Mouse (Mus musculus): ENCODE measurements at regions not wholly inside any gene's neighbourhood (a gene's known extent, or its start where the extent isn't known, plus 50 kb on each side); places are given as distances from the start of the nearest gene placed in this dataset.

- Histone ChIP-seq H3K27me3 (ENCODE audit: control insufficient read depth, insufficient read depth, low read length) (no peaks in the 10 kb centered on the region), H3K27ac (ENCODE audit: low read length) (no peak overlapping the region), H3K4me3 (ENCODE audit: low read depth, low read length) (no peak overlapping the region), H3K4me1 (ENCODE audit: control insufficient read depth, insufficient read depth, low read length) (no peaks in the 10 kb centered on the region), H3K9ac (replicated peaks; ENCODE audit: low read depth, low read length) (no peak overlapping the region), H3K9me3 (ENCODE audit: control insufficient read depth, low read depth, low read length) (no peaks in the 10 kb centered on the region; the same call in 1 of the 2 replicates), H3K36me3 (ENCODE audit: control insufficient read depth, insufficient read depth, low read length) (no peaks in the 10 kb centered on the region), H3K4me2 (replicated peaks; ENCODE audit: low read depth, low read length) (no peak overlapping the region)
- ATAC-seq (ENCODE audit: insufficient number of reproducible peaks, insufficient read depth, low FRiP score, low read depth): no peak
These were observed 143.7 kb upstream of the Mmadhc start for GRCm38 (mm10) chr2:50440333-50440732.

DNA sequence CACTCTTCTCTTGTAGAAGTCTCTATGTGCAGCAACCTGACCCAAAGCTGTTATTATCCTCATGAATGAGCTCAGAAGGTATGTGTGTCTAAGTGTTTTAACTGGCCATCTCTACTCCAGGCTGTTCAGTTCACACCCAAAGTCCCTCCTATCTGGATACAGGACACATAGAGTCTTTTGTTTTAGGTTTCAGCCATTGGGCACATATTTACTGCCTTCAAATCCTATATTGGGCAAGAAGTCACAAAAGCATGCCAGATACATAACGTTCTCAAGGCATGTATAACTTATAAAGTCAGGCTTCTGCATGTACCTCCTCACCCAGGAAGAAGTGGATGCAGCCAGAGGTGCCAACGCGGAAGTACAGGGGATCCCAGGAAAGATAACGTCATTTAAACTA lies 136.6 kb upstream of the Mmadhc start:
- Histone ChIP-seq H3K27me3 (ENCODE audit: control insufficient read depth, insufficient read depth, low read length) (no peaks in the 10 kb centered on the region), H3K4me3 (ENCODE audit: low read depth, low read length) (no peak overlapping the region), H3K4me2 (replicated peaks; ENCODE audit: low read depth, low read length) (no peak overlapping the region), H3K9ac (replicated peaks; ENCODE audit: low read depth, low read length) (no peak overlapping the region), H3K27ac (ENCODE audit: low read length) (no peak overlapping the region), H3K9me3 (ENCODE audit: control insufficient read depth, low read depth, low read length) (no peaks in the 10 kb centered on the region; the same call in 1 of the 2 replicates), H3K36me3 (ENCODE audit: control insufficient read depth, insufficient read depth, low read length) (no peaks in the 10 kb centered on the region), H3K4me1 (ENCODE audit: control insufficient read depth, insufficient read depth, low read length) (no peaks in the 10 kb centered on the region)
- no peak for ATAC-seq (ENCODE audit: insufficient number of reproducible peaks, insufficient read depth, low FRiP score, low read depth)
- WGBS: 87% methylated on average over 4 of the region's 4 CpGs

DNA sequence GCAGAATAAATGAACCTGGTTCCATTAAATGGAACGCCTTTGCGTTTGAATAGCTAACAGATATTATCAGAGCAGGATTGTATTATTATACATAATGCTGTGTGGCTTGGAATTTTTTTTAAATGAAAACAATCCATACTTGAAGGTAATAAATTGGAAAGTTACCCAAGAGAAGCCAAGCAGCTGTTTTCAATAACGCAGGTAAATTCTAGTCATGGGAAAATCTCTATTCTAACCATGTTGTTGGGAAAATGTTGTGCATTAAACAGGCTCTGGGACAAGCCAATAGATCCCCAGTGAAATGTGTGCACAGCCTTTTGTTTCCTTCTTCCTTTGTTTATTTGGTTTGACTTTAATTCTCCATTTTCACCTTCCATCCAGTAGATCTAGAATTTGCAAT lies 128.6 kb upstream of the Mmadhc start:
- Histone ChIP-seq H3K4me3 (ENCODE audit: low read depth, low read length) (no peak overlapping the region), H3K9me3 (ENCODE audit: control insufficient read depth, low read depth, low read length) (no peaks in the 10 kb centered on the region), H3K27ac (ENCODE audit: low read length) (no peak overlapping the region), H3K4me1 (ENCODE audit: control insufficient read depth, insufficient read depth, low read length) (no peaks in the 10 kb centered on the region), H3K27me3 (ENCODE audit: control insufficient read depth, insufficient read depth, low read length) (no peaks in the 10 kb centered on the region), H3K9ac (replicated peaks; ENCODE audit: low read depth, low read length) (no peak overlapping the region), H3K36me3 (ENCODE audit: control insufficient read depth, insufficient read depth, low read length) (no peaks in the 10 kb centered on the region), H3K4me2 (replicated peaks; ENCODE audit: low read depth, low read length) (no peak overlapping the region)
- WGBS: 82% methylated on average over 3 of the region's 3 CpGs
- no peak for ATAC-seq (ENCODE audit: insufficient number of reproducible peaks, insufficient read depth, low FRiP score, low read depth)

DNA sequence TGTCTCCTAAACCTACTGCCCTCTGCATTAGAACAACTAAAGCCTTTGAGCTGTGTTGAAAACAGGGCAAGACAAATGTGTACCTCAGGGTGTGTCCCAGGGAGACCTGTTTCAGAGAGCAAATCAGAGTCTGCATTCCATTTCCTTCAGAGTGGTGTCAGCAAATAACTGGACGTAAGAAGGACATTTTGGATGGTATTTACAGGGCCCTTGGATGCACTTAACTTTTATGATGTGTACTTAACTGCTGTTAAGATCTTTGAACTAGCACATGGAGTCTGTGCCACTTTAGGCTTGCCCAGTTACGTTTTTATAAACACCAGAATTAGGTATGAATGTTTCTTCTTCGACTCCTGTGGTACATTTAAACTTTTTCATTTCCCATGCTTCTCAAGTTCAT lies 123.0 kb upstream of the Mmadhc start:
- Histone ChIP-seq H3K4me2 (replicated peaks; ENCODE audit: low read depth, low read length) (no peak overlapping the region), H3K27me3 (ENCODE audit: control insufficient read depth, insufficient read depth, low read length) (no peaks in the 10 kb centered on the region), H3K4me1 (ENCODE audit: control insufficient read depth, insufficient read depth, low read length) (no peaks in the 10 kb centered on the region), H3K9ac (replicated peaks; ENCODE audit: low read depth, low read length) (no peak overlapping the region), H3K36me3 (ENCODE audit: control insufficient read depth, insufficient read depth, low read length) (no peaks in the 10 kb centered on the region), H3K27ac (ENCODE audit: low read length) (no peak overlapping the region), H3K9me3 (ENCODE audit: control insufficient read depth, low read depth, low read length) (no peaks in the 10 kb centered on the region), H3K4me3 (ENCODE audit: low read depth, low read length) (no peak overlapping the region)
- ATAC-seq (ENCODE audit: insufficient number of reproducible peaks, insufficient read depth, low FRiP score, low read depth): no peak
- 46% methylated on average over 3 of the region's 3 CpGs for WGBS

DNA sequence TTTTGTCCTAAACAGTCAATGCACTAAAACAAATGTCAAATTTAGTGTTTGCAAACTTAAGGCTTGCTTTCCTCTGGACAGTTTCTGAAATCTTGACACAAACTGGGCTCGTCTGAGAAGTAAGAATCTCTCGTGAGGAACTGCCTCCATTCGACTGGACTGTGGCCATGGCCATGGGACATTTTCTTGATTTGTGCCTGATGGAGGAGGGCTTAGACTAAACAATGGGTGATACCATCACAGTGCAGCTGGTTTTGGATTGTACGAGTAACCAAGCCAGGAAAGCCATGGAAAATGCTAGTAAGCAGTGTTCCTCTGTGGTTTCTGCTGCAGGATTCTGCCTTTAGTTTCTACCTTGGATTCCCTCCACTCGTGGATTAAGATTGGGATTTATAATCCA lies 121.0 kb upstream of the Mmadhc start:
- Histone ChIP-seq H3K9me3 (ENCODE audit: control insufficient read depth, low read depth, low read length) (no peaks in the 10 kb centered on the region), H3K4me2 (replicated peaks; ENCODE audit: low read depth, low read length) (no peak overlapping the region), H3K4me1 (ENCODE audit: control insufficient read depth, insufficient read depth, low read length) (no peaks in the 10 kb centered on the region), H3K36me3 (ENCODE audit: control insufficient read depth, insufficient read depth, low read length) (no peaks in the 10 kb centered on the region), H3K9ac (replicated peaks; ENCODE audit: low read depth, low read length) (no peak overlapping the region), H3K4me3 (ENCODE audit: low read depth, low read length) (no peak overlapping the region), H3K27ac (ENCODE audit: low read length) (no peak overlapping the region), H3K27me3 (ENCODE audit: control insufficient read depth, insufficient read depth, low read length) (no peaks in the 10 kb centered on the region)
- ATAC-seq (ENCODE audit: insufficient number of reproducible peaks, insufficient read depth, low FRiP score, low read depth): no peak
- 70% methylated on average over 5 of the region's 5 CpGs for WGBS

DNA sequence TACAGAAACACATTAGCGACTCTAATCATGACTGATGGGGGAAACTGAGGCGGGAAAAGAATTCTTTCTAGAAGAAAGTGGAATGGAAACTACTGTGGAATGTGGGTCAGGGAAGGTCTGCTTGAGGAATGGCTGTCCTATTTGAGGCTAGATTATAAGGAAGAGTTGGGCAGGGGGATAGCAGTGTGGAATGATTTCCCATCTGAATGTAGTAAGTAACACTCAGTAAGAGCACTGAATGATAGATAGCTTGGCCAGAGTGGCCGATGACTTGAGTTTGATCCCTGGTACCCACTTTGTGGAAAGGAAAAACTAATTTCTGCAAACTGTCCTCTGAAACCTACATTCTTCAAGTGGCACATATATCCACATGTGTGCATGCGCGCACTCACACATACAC lies 120.5 kb upstream of the Mmadhc start:
- Histone ChIP-seq H3K27ac (ENCODE audit: low read length) (no peak overlapping the region), H3K4me3 (ENCODE audit: low read depth, low read length) (no peak overlapping the region), H3K4me2 (replicated peaks; ENCODE audit: low read depth, low read length) (no peak overlapping the region), H3K27me3 (ENCODE audit: control insufficient read depth, insufficient read depth, low read length) (no peaks in the 10 kb centered on the region), H3K36me3 (ENCODE audit: control insufficient read depth, insufficient read depth, low read length) (no peaks in the 10 kb centered on the region), H3K4me1 (ENCODE audit: control insufficient read depth, insufficient read depth, low read length) (no peaks in the 10 kb centered on the region), H3K9me3 (ENCODE audit: control insufficient read depth, low read depth, low read length) (no peaks in the 10 kb centered on the region), H3K9ac (replicated peaks; ENCODE audit: low read depth, low read length) (no peak overlapping the region)
- whole genome bisulfite sequencing: 93% methylated on average over 5 of the region's 5 CpGs
- ATAC-seq (ENCODE audit: insufficient number of reproducible peaks, insufficient read depth, low FRiP score, low read depth): no peak

DNA sequence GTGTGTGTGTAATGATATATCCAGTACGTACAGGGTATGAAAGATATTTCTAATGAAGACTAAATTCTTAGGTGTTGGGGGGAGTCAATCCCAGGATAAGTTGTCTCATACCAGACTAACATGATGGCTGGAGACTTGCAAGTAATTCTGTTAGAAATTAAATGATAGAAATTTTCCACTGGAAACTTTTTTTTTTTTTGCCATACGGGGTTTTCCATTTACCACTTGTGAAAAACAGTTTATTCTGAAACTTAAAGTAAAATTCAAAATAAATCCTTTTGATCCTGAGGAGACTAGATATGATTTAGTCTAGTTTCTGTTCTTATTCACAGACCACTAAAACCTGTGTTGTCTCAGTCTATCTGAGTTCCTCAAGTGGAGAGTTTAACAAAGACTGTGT lies 119.5 kb upstream of the Mmadhc start:
- WGBS: 78% methylated on average over 2 of the region's 2 CpGs
- Histone ChIP-seq H3K9me3 (ENCODE audit: control insufficient read depth, low read depth, low read length) (no peaks in the 10 kb centered on the region), H3K9ac (replicated peaks; ENCODE audit: low read depth, low read length) (no peak overlapping the region), H3K36me3 (ENCODE audit: control insufficient read depth, insufficient read depth, low read length) (no peaks in the 10 kb centered on the region), H3K4me2 (replicated peaks; ENCODE audit: low read depth, low read length) (no peak overlapping the region), H3K27me3 (ENCODE audit: control insufficient read depth, insufficient read depth, low read length) (no peaks in the 10 kb centered on the region), H3K4me3 (ENCODE audit: low read depth, low read length) (no peak overlapping the region), H3K4me1 (ENCODE audit: control insufficient read depth, insufficient read depth, low read length) (no peaks in the 10 kb centered on the region), H3K27ac (ENCODE audit: low read length) (no peak overlapping the region)
- no peak for ATAC-seq (ENCODE audit: insufficient number of reproducible peaks, insufficient read depth, low FRiP score, low read depth)

DNA sequence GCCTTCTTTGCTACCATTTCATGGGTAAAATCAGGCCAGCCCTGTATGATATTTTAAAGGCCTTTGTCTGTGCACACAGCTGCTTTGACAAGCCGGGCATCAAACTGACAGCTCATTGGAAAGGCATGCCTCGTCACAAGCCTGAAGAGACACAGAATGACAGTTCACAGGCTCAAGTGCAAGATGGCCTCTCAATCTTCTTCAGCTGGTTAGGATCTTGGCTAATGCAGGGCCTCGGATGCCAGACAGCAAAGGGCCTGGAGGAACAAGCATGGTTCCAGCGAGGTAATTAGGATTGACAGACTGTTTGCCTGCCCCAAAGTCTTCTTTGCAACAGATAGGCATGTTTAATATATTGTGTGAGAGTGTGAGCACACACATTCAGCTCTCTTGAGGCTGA lies 109.3 kb upstream of the Mmadhc start:
- H3K4me1 ChIP-seq (ENCODE audit: control insufficient read depth, insufficient read depth, low read length): no peaks in the 10 kb centered on the region
- no peak overlapping the region for H3K4me3 ChIP-seq (ENCODE audit: low read depth, low read length)
- no peak overlapping the region for H3K27ac ChIP-seq (ENCODE audit: low read length)
- H3K9ac ChIP-seq (replicated peaks; ENCODE audit: low read depth, low read length): no peak overlapping the region
- WGBS: 62% methylated on average over 4 of the region's 4 CpGs
- no peaks in the 10 kb centered on the region for H3K9me3 ChIP-seq (ENCODE audit: control insufficient read depth, low read depth, low read length)
- no peaks in the 10 kb centered on the region for H3K36me3 ChIP-seq (ENCODE audit: control insufficient read depth, insufficient read depth, low read length)
- no peak overlapping the region for H3K4me2 ChIP-seq (replicated peaks; ENCODE audit: low read depth, low read length)
- H3K27me3 ChIP-seq (ENCODE audit: control insufficient read depth, insufficient read depth, low read length): no peaks in the 10 kb centered on the region
- ATAC-seq (ENCODE audit: insufficient number of reproducible peaks, insufficient read depth, low FRiP score, low read depth): no peak

- H3K9ac ChIP-seq (replicated peaks; ENCODE audit: low read depth, low read length): no peak overlapping the region
- 82% methylated on average over 6 of the region's 6 CpGs for WGBS
- no peak for ATAC-seq (ENCODE audit: insufficient number of reproducible peaks, insufficient read depth, low FRiP score, low read depth)
- no peaks in the 10 kb centered on the region for H3K36me3 ChIP-seq (ENCODE audit: control insufficient read depth, insufficient read depth, low read length)
- H3K4me3 ChIP-seq (ENCODE audit: low read depth, low read length): no peak overlapping the region
- H3K4me1 ChIP-seq (ENCODE audit: control insufficient read depth, insufficient read depth, low read length): no peaks in the 10 kb centered on the region
- H3K9me3 ChIP-seq (ENCODE audit: control insufficient read depth, low read depth, low read length): no peaks in the 10 kb centered on the region
- no peaks in the 10 kb centered on the region for H3K27me3 ChIP-seq (ENCODE audit: control insufficient read depth, insufficient read depth, low read length)
- no peak overlapping the region for H3K27ac ChIP-seq (ENCODE audit: low read length)
- H3K4me2 ChIP-seq (replicated peaks; ENCODE audit: low read depth, low read length): no peak overlapping the region
These were observed 106.5 kb upstream of the Mmadhc start for GRCm38 (mm10) chr2:50403106-50403505.
